Mouse (Mus musculus): ENCODE results near the gene Rhob. TPM values are rescaled to one million over a fixed set of nuclear protein-coding genes. Genes with fewer than 3 reads are reported as not detected.
A peak's percentile ranks its signal among the peaks of the same experiment; 100 is the strongest.
"Not testable (repeated sequence)": the region's sequence is repeated elsewhere in the genome, so short reads cannot be mapped to it uniquely, and the experiment has no call there.

Rhob gene
- polyA plus RNA-seq, 1 experiment from 2014 or later = 52.1 TPM

- Histone ChIP-seq H3K4me3 (no peak overlapping the region), H3K9me3 (no peaks in the 10 kb centered on the region), H3K9ac (no peak overlapping the region), H3K27me3 (no peaks in the 10 kb centered on the region), H3K4me2 (no peak overlapping the region), H3K4me1 (peaks cover 43% of the 10 kb centered on the region), H3K27ac (0 out of 2 replicates have a peak overlapping the region, but pooled peaks have one; percentile 16), H3K36me3 (no peaks in the 10 kb centered on the region)
- ATAC-seq (ENCODE audit: borderline replicate concordance, extremely low read depth, low FRiP score, low TSS enrichment) = no peak
These were observed 31.5 kb downstream of the Rhob start for GRCm38 (mm10) chr12:8468221-8468865.

GRCm38 (mm10) chr12:8467029-8467924, 32.5 kb downstream of the Rhob start:
- Histone ChIP-seq H3K9me3 (no peaks in the 10 kb centered on the region), H3K27ac (no peak overlapping the region), H3K4me3 (no peak overlapping the region), H3K9ac (no peak overlapping the region), H3K27me3 (no peaks in the 10 kb centered on the region), H3K4me2 (no peak overlapping the region), H3K36me3 (no peaks in the 10 kb centered on the region), H3K4me1 (peaks cover 35% of the 10 kb centered on the region)
- no peak for ATAC-seq (ENCODE audit: borderline replicate concordance, extremely low read depth, low FRiP score, low TSS enrichment)
- 66% methylated on average over 12 of the region's 12 CpGs for WGBS

GRCm38 (mm10) chr12:8465680-8466079, 34.1 kb downstream of the Rhob start:
- Histone ChIP-seq H3K4me3 (no peak overlapping the region), H3K4me1 (peaks cover 31% of the 10 kb centered on the region), H3K36me3 (no peaks in the 10 kb centered on the region), H3K4me2 (no peak overlapping the region), H3K27me3 (no peaks in the 10 kb centered on the region), H3K9me3 (no peaks in the 10 kb centered on the region), H3K27ac (0 out of 2 replicates have a peak overlapping the region, but pooled peaks have one; percentile 15), H3K9ac (no peak overlapping the region)
- ATAC-seq (ENCODE audit: borderline replicate concordance, extremely low read depth, low FRiP score, low TSS enrichment) = no peak
- 46% methylated on average over 3 of the region's 3 CpGs for WGBS

DNA sequence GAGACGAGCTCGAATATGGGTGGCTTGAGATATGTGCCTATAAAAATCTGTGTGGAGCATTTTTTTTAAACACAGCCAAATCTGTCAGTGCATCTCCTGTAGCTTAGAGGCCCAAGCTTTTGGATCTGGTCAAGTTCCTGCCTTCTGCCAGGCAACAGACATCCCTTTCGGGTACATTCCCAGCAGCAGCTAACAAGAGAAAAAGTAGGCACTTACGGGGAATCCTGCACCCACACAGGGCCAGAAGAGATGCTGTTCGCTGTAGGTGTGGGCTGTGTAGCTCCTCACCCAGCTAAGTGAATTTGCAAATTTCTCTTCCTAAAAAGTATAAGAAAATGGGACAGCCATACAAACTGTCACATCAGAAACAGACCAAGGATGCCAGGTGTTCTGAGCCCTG, 34.8 kb downstream of the Rhob start:
- no peak for ATAC-seq (ENCODE audit: borderline replicate concordance, extremely low read depth, low FRiP score, low TSS enrichment)
- no peaks in the 10 kb centered on the region for H3K27me3 ChIP-seq
- no peaks in the 10 kb centered on the region for H3K36me3 ChIP-seq
- no peak overlapping the region for H3K27ac ChIP-seq
- 82% methylated on average over 5 of the region's 5 CpGs for WGBS
- H3K4me2 ChIP-seq = no peak overlapping the region
- H3K9ac ChIP-seq = no peak overlapping the region
- H3K4me3 ChIP-seq = no peak overlapping the region
- H3K9me3 ChIP-seq = no peaks in the 10 kb centered on the region
- H3K4me1 ChIP-seq = peaks cover 31% of the 10 kb centered on the region

DNA sequence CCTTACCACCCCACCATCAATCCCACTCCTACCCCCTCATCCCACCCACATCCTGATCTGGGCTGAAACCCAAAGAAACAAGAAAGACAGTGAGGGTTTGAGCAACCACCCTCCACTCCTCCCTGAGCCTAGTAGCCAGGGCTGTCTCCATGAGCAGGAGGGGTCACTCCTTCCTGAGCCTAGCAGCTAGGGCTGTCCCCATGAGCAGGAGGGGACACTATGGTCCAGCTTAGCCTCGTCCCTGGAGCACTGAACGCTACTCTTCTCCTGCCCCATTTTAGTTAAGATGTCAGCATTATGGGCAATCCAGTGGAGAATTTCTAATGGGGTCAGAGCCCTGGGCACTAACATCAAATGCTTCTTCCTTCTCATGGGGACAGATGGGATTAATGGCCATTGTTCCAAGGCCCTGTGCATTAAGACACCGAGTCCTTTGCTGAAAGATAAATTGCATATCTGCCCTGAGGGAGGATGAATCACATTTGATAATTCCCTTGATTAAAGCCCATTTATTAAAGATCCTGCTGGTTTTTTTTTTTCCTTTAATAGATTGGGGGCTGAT, 36.1 kb downstream of the Rhob start:
- H3K36me3 ChIP-seq = no peaks in the 10 kb centered on the region

GRCm38 (mm10) chr12:8462533-8462932, 37.3 kb downstream of the Rhob start:
- no peaks in the 10 kb centered on the region for H3K36me3 ChIP-seq
- no peak overlapping the region for H3K4me2 ChIP-seq
- H3K4me1 ChIP-seq = peaks cover 16% of the 10 kb centered on the region
- no peak overlapping the region for H3K9ac ChIP-seq
- no peaks in the 10 kb centered on the region for H3K9me3 ChIP-seq
- ATAC-seq (ENCODE audit: borderline replicate concordance, extremely low read depth, low FRiP score, low TSS enrichment) = no peak
- no peaks in the 10 kb centered on the region for H3K27me3 ChIP-seq
- no peak overlapping the region for H3K4me3 ChIP-seq
- H3K27ac ChIP-seq = no peak overlapping the region
- 80% methylated on average over 5 of the region's 5 CpGs for WGBS

More for the DNA sequence above, 36.1 kb downstream of the Rhob start:
- Histone ChIP-seq H3K27me3 (no peaks in the 10 kb centered on the region), H3K27ac (no peak overlapping the region), H3K9ac (no peak overlapping the region), H3K4me1 (peaks cover 24% of the 10 kb centered on the region), H3K4me3 (no peak overlapping the region), H3K4me2 (no peak overlapping the region), H3K9me3 (no peaks in the 10 kb centered on the region)
- WGBS = 60% methylated on average over 3 of the region's 3 CpGs
- no peak for ATAC-seq (ENCODE audit: borderline replicate concordance, extremely low read depth, low FRiP score, low TSS enrichment)

DNA sequence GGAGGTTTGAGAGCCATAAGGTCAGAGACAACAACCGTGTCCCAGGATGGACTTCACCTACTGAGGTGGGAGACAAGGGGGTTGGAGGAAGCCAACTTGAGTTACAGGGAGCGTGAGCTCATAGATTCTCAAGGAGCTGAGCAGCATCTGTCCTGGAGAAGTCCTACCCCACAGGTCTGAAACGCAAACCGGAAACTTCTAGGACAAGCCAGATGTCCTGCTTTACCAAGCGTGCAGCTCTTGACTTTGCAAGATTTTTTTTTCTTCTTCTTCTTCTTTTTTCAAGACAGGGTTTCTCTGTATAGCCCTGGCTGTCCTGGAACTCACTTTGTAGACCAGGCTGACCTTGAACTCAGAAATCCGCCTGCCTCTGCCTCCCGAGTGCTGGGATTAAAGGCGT, 38.2 kb downstream of the Rhob start:
- not testable (repeated sequence) for H3K9me3 ChIP-seq; H3K27me3 ChIP-seq; H3K4me2 ChIP-seq; ATAC-seq (ENCODE audit: borderline replicate concordance, extremely low read depth, low FRiP score, low TSS enrichment); H3K36me3 ChIP-seq; H3K9ac ChIP-seq; H3K4me3 ChIP-seq; H3K27ac ChIP-seq
- 94% methylated on average over 8 of the region's 8 CpGs for WGBS
- H3K4me1 ChIP-seq = peaks cover 19% of the 10 kb centered on the region

- H3K9me3 ChIP-seq = no peaks in the 10 kb centered on the region
- no peak for ATAC-seq (ENCODE audit: borderline replicate concordance, extremely low read depth, low FRiP score, low TSS enrichment)
- H3K27ac ChIP-seq = no peak overlapping the region
- H3K4me1 ChIP-seq = peaks cover 28% of the 10 kb centered on the region
- no peak overlapping the region for H3K4me2 ChIP-seq
- no peaks in the 10 kb centered on the region for H3K27me3 ChIP-seq
- WGBS = 59% methylated on average over 8 of the region's 8 CpGs
- H3K4me3 ChIP-seq = no peak overlapping the region
- H3K36me3 ChIP-seq = no peaks in the 10 kb centered on the region
- H3K9ac ChIP-seq = no peak overlapping the region
These were observed 41.4 kb downstream of the Rhob start for GRCm38 (mm10) chr12:8458400-8458799.

GRCm38 (mm10) chr12:8457052-8457451, 42.8 kb downstream of the Rhob start:
- H3K9ac ChIP-seq = no peak overlapping the region
- WGBS = 51% methylated on average over 5 of the region's 5 CpGs
- peak overlapping the region; percentile 15; the same call in 1 of the 2 replicates for H3K27ac ChIP-seq
- H3K9me3 ChIP-seq = no peaks in the 10 kb centered on the region
- H3K27me3 ChIP-seq = no peaks in the 10 kb centered on the region
- peaks cover 40% of the 10 kb centered on the region for H3K4me1 ChIP-seq
- no peaks in the 10 kb centered on the region for H3K36me3 ChIP-seq
- no peak overlapping the region for H3K4me3 ChIP-seq
- ATAC-seq (ENCODE audit: borderline replicate concordance, extremely low read depth, low FRiP score, low TSS enrichment) = peak; percentile 29
- H3K4me2 ChIP-seq = 0 out of 2 replicates have a peak overlapping the region, but pooled peaks have one; percentile 3

- H3K27ac ChIP-seq = peak overlapping the region; percentile 71
- no peak overlapping the region for H3K4me2 ChIP-seq
- WGBS = 34% methylated on average over 2 of the region's 2 CpGs
- H3K4me3 ChIP-seq = no peak overlapping the region
- H3K36me3 ChIP-seq = no peaks in the 10 kb centered on the region
- no peaks in the 10 kb centered on the region for H3K27me3 ChIP-seq
- H3K9ac ChIP-seq = no peak overlapping the region
- H3K4me1 ChIP-seq = peaks cover 51% of the 10 kb centered on the region
- peak; percentile 6; the same call in 1 of the 2 replicates for ATAC-seq (ENCODE audit: borderline replicate concordance, extremely low read depth, low FRiP score, low TSS enrichment)
- no peaks in the 10 kb centered on the region for H3K9me3 ChIP-seq
These were observed 44.8 kb downstream of the Rhob start for GRCm38 (mm10) chr12:8455046-8455445.

DNA sequence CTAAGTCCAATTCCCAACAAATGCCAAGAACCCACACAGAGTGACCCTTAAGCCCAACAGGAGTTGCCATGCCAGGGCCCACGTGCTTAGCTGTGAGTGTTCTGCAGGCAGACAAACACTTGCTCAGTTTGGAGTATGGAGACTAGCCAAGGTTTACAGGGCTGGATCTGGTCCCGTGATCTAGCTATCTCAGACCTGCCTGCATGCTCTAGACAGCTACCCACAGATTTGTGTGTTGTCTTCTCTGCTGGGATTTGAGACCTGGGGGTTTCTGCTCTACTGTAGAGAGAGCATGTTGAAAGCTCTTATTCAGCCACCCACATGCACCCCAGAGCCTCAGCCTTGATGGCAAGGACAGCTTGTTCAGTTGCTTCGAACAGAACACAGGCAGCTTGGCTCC, 45.3 kb downstream of the Rhob start:
- Histone ChIP-seq H3K27ac (peak overlapping the region; percentile 71), H3K36me3 (no peaks in the 10 kb centered on the region), H3K9ac (no peak overlapping the region), H3K4me1 (peaks cover 51% of the 10 kb centered on the region), H3K9me3 (no peaks in the 10 kb centered on the region), H3K4me2 (no peak overlapping the region), H3K4me3 (no peak overlapping the region), H3K27me3 (no peaks in the 10 kb centered on the region)
- 34% methylated on average over 3 of the region's 3 CpGs for WGBS
- ATAC-seq (ENCODE audit: borderline replicate concordance, extremely low read depth, low FRiP score, low TSS enrichment) = peak; percentile 27; the same call in 1 of the 2 replicates

Data from lung, embryonic 15.5 days (tissue).